Mouse (Mus musculus): ENCODE results near the gene Vat1.

DNA sequence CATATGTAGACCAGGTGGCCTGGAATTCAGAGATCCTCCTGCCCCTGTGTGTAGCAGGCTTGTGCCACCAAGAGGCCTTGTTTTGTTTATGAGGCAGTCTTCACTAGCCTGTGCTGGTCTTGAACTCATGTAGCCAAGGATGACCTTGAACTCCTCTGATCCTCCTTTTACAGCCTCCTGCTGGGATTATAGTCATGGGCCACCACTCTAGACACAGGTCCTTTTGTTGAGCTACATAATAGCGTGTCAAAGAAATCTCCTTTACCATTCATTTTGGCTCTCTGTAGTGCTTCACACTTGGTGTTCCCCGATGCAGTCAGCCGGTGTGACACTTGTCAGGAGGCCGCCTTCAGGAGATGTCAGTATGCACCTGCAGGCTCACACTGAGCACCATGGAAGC is 29.1 kb downstream of the Vat1 start:
- TF ChIP-seq CTCF (IDR thresholded peaks at IDR 0.05; ENCODE audit: borderline replicate concordance, insufficient read depth, low read length) (no peak), POLR2A (IDR thresholded peaks at IDR 0.05; ENCODE audit: low read depth, low read length) (no peak)

Measured in embryonic fibroblast, embryonic 13.5 days (primary cell).